Mouse (Mus musculus) lung, adult 2 months (tissue): Measurements from ENCODE around the gene Tmem205.
A peak's percentile ranks its signal among the peaks of the same experiment; 100 is the strongest.

Experiments used
- CTCF ChIP-seq: fragments of 200-500 bp; IDR thresholded peaks from 2 replicates; pipeline ENCODE4 v1.5.1; 2011; ENCODE audit warnings: mild to moderate bottlenecking, low read length, control low read depth; ENCODE audit not compliant: insufficient read depth
- POLR2A ChIP-seq: fragments of 200-500 bp; IDR thresholded peaks from 2 replicates; pipeline ENCODE4 v1.6.1; 2011; ENCODE audit warnings: low read depth, mild to moderate bottlenecking, control low read depth, low read length, borderline replicate concordance; ENCODE audit errors: extremely low read depth

DNA sequence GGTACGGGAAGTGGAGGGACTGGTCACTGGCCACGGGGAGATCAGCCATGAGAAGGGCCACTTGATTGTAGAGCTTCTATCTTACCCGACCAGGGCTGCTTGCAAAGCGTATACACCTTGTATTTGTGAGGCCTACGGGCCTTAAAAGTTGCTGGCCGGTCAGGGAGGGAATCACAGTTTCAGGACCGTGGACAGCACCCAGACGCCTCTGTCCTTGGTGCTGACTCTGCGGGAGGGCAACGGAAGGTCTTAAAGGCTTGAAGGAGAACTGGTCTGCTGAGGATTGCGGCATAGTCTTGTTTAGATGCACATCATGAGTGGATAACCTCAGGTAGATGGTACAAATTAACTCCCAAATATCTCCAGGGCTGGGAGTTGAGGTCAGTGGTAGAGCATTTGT lies 23.0 kb upstream of the Tmem205 start:
- TF ChIP-seq POLR2A (no peak), CTCF (peak; percentile 45; the same call in 1 of the 2 replicates)
